Mouse (Mus musculus): ENCODE results near the gene Gm20388. TPM values are rescaled to one million over a fixed set of nuclear protein-coding genes. Genes with fewer than 3 reads are reported as not detected.

Gm20388 gene
- total RNA-seq, 2 experiments from 2014 or later = 2.4 to 2.6 TPM

GRCm38 (mm10) chr8:120083261-120083660 is 172.6 kb downstream of the Gm20388 start:
- Histone ChIP-seq H3K4me3 (no peak overlapping the region), H3K27ac (no peak overlapping the region)
- intact Hi-C loops (cut with DNase I) = no loop called here
- no peak for TF ChIP-seq CTCF (IDR thresholded peaks at IDR 0.05)
- no peak for DNase-seq (ENCODE audit: extremely low spot score in 1 of 2, low spot score in 2 of 2)

DNA sequence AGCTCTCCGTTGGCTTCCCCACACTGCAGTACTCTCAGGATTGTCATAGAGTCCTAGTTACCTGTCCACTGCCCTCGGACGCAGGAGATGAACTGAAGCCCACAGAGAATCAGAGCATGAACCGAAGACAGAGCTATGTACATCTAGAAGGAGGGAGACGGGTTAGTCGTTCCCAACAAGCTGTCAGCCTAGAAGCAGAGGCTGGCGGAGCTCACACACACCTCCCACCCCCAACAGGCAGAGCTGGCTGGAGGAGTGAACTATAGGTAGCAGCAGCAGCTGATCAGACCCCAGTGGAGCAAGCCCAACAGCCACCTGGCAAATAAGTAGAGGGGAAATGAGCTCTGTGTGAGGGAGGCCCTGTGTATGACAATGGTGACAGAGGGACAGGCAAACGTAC is 174.1 kb downstream of the Gm20388 start:
- intact Hi-C loops (cut with DNase I) = no loop called here

DNA sequence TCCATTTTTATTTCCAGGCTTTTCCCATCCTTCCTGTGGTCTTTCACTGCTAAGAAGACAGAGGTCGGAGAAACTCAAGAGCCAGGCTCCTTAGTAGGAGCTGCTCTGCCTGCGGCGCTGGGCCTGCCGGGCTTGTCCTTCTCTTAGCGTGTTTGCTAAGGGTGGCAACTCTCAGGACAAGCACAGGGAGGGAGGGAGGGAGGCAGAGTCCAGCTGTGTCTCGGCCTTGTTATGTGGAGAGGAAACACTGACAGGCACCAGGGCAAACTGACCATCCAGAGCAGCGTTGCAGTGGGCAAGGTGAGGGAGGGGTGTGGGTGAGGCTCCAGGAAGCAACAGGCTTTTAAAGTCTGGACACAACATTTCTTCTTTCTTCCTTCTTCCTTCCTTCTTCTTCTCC is 178.9 kb downstream of the Gm20388 start:
- H3K4me3 ChIP-seq = no peak overlapping the region
- no peak for TF ChIP-seq CTCF (IDR thresholded peaks at IDR 0.05)
- intact Hi-C loops (cut with DNase I) = no loop called here
- H3K27ac ChIP-seq = no peak overlapping the region
- DNase-seq (ENCODE audit: extremely low spot score in 1 of 2, low spot score in 2 of 2) = no peak

More for the DNA sequence above, 174.1 kb downstream of the Gm20388 start:
- no peak for TF ChIP-seq CTCF (IDR thresholded peaks at IDR 0.05)
- no peak overlapping the region for H3K4me3 ChIP-seq
- DNase-seq (ENCODE audit: extremely low spot score in 1 of 2, low spot score in 2 of 2) = no peak
- no peak overlapping the region for H3K27ac ChIP-seq

DNA sequence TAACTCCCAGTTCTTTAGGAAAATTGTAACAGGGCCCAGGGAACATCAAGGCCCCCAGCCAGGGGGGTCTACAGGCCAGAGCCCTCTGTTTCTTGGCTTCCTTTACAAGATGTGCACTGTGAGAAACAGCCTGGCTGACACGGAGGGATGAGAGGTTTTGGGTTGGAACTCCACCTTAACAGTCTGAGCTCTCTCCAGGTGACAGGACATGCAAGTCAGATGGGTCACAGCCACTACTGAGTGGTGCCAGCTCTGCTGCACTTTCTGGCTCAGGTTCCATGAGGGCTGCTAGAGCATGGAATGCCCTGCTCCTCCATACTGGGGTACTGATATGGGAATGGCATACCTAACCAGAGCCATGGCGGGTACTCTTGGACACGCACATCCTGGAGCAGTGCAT is 180.4 kb downstream of the Gm20388 start:
- no peak for DNase-seq (ENCODE audit: extremely low spot score in 1 of 2, low spot score in 2 of 2)
- TF ChIP-seq CTCF (IDR thresholded peaks at IDR 0.05) = no peak
- H3K27ac ChIP-seq = no peak overlapping the region
- intact Hi-C loops (cut with DNase I) = no loop called here
- no peak overlapping the region for H3K4me3 ChIP-seq

- no peak overlapping the region for H3K27ac ChIP-seq
- no peak for TF ChIP-seq CTCF (IDR thresholded peaks at IDR 0.05)
- intact Hi-C loops (cut with DNase I) = no loop called here
- DNase-seq (ENCODE audit: extremely low spot score in 1 of 2, low spot score in 2 of 2) = no peak
- no peak overlapping the region for H3K4me3 ChIP-seq
These were observed 182.5 kb downstream of the Gm20388 start for GRCm38 (mm10) chr8:120093103-120093502.

DNA sequence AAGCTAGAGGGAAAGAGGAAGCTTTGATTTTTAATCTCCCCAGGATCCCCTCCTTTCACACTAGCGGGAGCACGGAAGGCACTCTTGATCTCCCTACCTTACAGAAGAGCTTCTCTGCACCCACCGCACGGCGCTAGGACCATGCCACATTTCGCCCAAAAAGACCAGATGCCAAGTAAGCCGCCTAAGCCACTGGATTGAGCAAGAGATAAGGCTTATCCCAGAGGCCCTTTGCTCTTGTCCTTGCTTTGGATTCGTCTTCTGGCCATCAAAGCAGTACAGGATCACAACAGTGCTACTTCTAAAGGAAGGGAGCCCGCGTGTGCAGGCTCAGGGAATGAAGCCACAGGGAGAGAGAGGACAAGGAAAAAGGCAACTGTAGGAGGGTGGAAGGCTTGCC is 184.2 kb downstream of the Gm20388 start:
- H3K27ac ChIP-seq = no peak overlapping the region
- intact Hi-C loops (cut with DNase I) = no loop called here
- DNase-seq (ENCODE audit: extremely low spot score in 1 of 2, low spot score in 2 of 2) = no peak
- H3K4me3 ChIP-seq = no peak overlapping the region
- no peak for TF ChIP-seq CTCF (IDR thresholded peaks at IDR 0.05)

DNA sequence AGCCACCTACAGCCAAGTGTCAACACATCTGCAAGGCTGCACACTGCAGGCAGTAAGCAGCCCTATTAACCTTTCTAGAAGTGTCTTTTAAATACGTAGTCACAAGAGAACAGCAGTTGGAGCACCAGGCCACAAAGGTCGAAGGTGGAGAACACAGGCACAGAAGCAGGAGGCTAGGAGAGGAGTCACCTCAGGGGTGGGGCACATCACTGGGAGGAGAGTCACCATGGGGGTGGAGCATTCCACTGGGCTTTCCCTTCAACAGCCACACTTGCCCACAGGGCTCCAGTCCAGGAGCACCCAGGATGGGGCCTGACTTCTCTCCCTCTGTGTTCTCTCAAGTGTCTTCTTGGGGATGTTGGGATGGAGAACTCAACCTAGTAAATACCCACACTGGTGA is 185.8 kb downstream of the Gm20388 start:
- TF ChIP-seq CTCF (IDR thresholded peaks at IDR 0.05) = no peak
- intact Hi-C loops (cut with DNase I) = no loop called here

DNA sequence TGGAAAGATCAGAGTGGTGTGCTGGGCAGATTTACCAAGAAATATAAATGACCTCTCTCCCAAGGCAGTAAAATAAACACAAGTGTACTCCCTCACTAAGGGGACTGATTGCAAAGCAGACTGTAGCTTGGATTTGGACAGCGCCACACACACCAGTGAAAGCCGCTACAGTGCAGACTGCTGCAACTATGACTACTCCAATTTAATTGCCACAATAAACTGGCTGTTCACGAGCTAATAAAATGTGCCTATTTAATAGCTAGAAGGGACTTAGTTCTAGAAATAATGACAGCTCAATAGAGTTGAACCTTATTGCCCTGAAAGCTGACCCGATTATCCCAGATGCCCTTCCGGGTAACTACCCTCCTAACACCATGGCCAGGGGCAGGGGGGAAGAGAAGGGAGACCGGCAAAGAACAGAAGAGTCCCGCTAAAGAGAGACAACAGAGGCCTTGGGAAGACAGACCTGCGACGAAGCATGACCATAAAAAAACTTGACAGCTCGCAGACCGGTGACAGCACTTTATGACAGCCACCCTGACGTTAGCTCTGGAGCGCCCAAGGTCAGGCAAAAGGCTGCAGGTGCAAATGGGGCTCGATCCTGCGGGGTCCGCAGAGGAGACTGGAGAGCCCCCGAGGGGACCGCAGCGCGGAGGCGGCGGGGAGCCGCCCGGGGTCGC is 189.9 kb downstream of the Gm20388 start:
- Histone ChIP-seq H3K27ac (peak overlapping the region; percentile 95), H3K4me3 (peak overlapping the region; percentile 96)
- no peak for DNase-seq (ENCODE audit: extremely low spot score in 1 of 2, low spot score in 2 of 2)
- TF ChIP-seq CTCF (IDR thresholded peaks at IDR 0.05) = no peak
- intact Hi-C loops (cut with DNase I) = no loop called here

More for the DNA sequence above, 185.8 kb downstream of the Gm20388 start:
- Histone ChIP-seq H3K4me3 (no peak overlapping the region), H3K27ac (no peak overlapping the region)
- DNase-seq (ENCODE audit: extremely low spot score in 1 of 2, low spot score in 2 of 2) = no peak

DNA sequence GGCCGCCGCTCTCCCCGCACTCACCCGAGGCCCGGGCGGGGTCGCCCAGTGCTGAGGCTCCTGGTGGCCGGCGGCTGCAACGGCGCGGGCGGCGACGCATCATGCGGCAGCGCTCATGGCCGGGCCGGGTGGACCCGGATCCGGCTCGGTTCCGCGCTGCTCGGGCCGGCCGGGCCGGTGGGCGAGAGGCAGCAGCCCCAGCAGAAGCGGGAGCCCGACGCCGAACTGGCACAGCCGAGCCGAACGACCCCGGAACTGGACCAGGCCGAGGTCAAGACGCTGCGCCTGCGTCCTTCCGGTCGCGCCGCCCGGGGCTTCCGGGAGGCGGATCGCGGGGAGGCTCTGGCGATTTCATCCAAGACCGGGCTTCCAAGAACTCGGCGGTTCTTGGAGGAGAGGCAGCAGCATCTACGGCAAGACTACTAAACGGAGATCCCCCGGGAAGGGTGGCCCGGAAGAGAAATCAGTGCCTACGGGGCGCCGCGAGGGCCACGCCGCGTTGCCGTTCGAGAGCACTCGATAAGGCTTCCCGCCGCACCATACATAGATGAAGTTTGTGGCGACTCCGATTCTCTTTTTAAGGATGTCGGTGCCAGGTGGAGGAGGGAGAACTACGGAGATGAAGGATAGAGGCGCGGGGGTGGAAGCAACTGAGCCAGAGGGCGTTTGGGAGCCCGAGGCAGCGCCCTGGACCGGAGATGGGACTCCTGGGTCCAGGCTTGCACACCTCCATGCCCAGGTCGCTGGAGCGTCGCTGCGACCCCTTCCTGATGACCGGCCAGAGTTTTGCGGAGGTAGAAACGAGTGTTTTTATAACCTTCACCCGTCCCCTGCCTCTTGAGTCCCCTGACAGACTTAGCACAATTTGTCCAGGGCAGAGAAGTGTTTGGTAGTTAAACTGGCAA is 190.7 kb downstream of the Gm20388 start, which contains the start of gene Zdhhc7:
Zdhhc7 (minus strand) TSS at position 415 of the 905 bp plus-strand sequence.
- Histone ChIP-seq H3K4me3 (peak within 1 kb of the TSS; percentile 96), H3K27ac (peak within 1 kb of the TSS; percentile 95)
- TF ChIP-seq CTCF (IDR thresholded peaks at IDR 0.05) = no peak; the same call in none of the 2 replicates
- DNase-seq (ENCODE audit: extremely low spot score in 1 of 2, low spot score in 2 of 2) = peak; percentile 84 to 86
- intact Hi-C loops (cut with DNase I) = no loop called here

GRCm38 (mm10) chr8:120103916-120104315 is 193.3 kb downstream of the Gm20388 start:
- Histone ChIP-seq H3K4me3 (no peak overlapping the region), H3K27ac (no peak overlapping the region)
- intact Hi-C loops (cut with DNase I) = no loop called here
- TF ChIP-seq CTCF (IDR thresholded peaks at IDR 0.05) = no peak
- no peak for DNase-seq (ENCODE audit: extremely low spot score in 1 of 2, low spot score in 2 of 2)

DNA sequence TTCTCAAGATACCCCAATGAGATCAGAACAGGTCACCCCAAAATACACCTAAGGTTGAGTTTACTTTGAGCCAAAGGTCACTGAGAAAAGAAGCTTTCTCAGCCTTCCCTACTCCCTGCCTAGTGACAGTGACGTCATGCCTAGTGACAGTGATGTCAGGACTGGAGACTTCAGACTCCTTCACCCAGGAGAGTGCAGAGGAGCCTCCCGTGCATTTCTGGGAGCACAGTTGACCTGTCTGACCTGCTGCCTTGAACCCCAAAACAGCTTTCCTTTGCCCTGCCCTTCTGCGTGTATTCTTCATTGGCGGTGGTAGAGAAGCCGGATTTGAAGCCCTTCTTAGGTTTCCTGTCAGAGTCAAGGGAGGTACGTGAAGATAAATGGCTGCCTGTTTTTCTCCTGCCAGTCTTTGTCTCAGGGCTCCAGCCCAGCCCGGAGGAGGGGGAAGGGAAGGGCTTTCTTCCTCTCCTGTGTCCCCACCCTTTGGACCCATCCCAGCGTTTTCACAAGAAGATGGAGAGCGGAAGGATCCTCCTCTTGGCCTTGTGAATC is 194.2 kb downstream of the Gm20388 start:
- Histone ChIP-seq H3K4me3 (no peak overlapping the region), H3K27ac (no peak overlapping the region)
- intact Hi-C loops (cut with DNase I) = no loop called here
- no peak for TF ChIP-seq CTCF (IDR thresholded peaks at IDR 0.05)
- DNase-seq (ENCODE audit: extremely low spot score in 1 of 2, low spot score in 2 of 2) = no peak

GRCm38 (mm10) chr8:120109149-120109548 is 198.5 kb downstream of the Gm20388 start:
- no peak overlapping the region for H3K4me3 ChIP-seq
- intact Hi-C loops (cut with DNase I) = no loop called here
- TF ChIP-seq CTCF (IDR thresholded peaks at IDR 0.05) = no peak
- no peak overlapping the region for H3K27ac ChIP-seq
- DNase-seq (ENCODE audit: extremely low spot score in 1 of 2, low spot score in 2 of 2) = no peak
